Mouse (Mus musculus): ENCODE results near the gene Tpm4. TPM values are rescaled to one million over a fixed set of nuclear protein-coding genes. Genes with fewer than 3 reads are reported as not detected.

Tpm4 gene
- polyA plus RNA-seq, 2 experiments = 49.0 to 69.2 TPM

GRCm38 (mm10) chr8:72169098-72169668 is 34.4 kb downstream of the Tpm4 start:
- Histone ChIP-seq H3K4me3 (ENCODE audit: insufficient read depth in 1 of 2, low read depth in 2 of 2, low read length in 2 of 2) (no peak overlapping the region), H3K9me3 (ENCODE audit: control insufficient read depth, low read length) (no peaks in the 10 kb centered on the region), H3K27me3 (ENCODE audit: control insufficient read depth, insufficient read depth, low read length) (no peaks in the 10 kb centered on the region), H3K4me2 (ENCODE audit: low read depth) (no peak overlapping the region), H3K9ac (replicated peaks) (no peak overlapping the region), H3K4me1 (replicated peaks; ENCODE audit: control insufficient read depth in 2 of 2, insufficient read depth in 2 of 2, low read length in 1 of 2) (peaks cover 0 to 10% of the 10 kb centered on the region in 2 experiments; a peak in 1 of 4 replicates), H3K36me3 (replicated peaks; ENCODE audit: control insufficient read depth, insufficient read depth, low read depth) (peaks cover 57% of the 10 kb centered on the region), H3K27ac (no peak overlapping the region)
- WGBS (ENCODE audit: insufficient replicate concordance) = 45% methylated on average over 3 of the region's 3 CpGs
- ATAC-seq (ENCODE audit: insufficient read depth) = no peak
- no peak for DNase-seq (ENCODE audit: low read depth in 3 of 3, low spot score in 3 of 3)
- TF ChIP-seq EP300 (IDR thresholded peaks at IDR 0.05; ENCODE audit: low read depth) = no peak
- TF ChIP-seq CTCF (IDR thresholded peaks at IDR 0.05; ENCODE audit: low read depth) = no peak

- Histone ChIP-seq H3K27ac (no peak overlapping the region), H3K9ac (replicated peaks) (no peak overlapping the region), H3K4me1 (replicated peaks; ENCODE audit: control insufficient read depth in 2 of 2, insufficient read depth in 2 of 2, low read length in 1 of 2) (peaks cover 0 to 10% of the 10 kb centered on the region in 2 experiments; a peak in 1 of 4 replicates), H3K36me3 (replicated peaks; ENCODE audit: control insufficient read depth, insufficient read depth, low read depth) (peaks cover 60% of the 10 kb centered on the region), H3K4me2 (ENCODE audit: low read depth) (no peak overlapping the region), H3K9me3 (ENCODE audit: control insufficient read depth, low read length) (no peaks in the 10 kb centered on the region), H3K27me3 (ENCODE audit: control insufficient read depth, insufficient read depth, low read length) (no peaks in the 10 kb centered on the region), H3K4me3 (ENCODE audit: insufficient read depth in 1 of 2, low read depth in 2 of 2, low read length in 2 of 2) (no peak overlapping the region)
- WGBS (ENCODE audit: insufficient replicate concordance) = 72% methylated on average over 3 of the region's 3 CpGs
- ATAC-seq (ENCODE audit: insufficient read depth) (peak; percentile 26), DNase-seq (ENCODE audit: low read depth in 3 of 3, low spot score in 3 of 3) (no peak)
- TF ChIP-seq CTCF (IDR thresholded peaks at IDR 0.05; ENCODE audit: low read depth) (no peak), EP300 (IDR thresholded peaks at IDR 0.05; ENCODE audit: low read depth) (no peak)
Observed at GRCm38 (mm10) chr8:72169681-72170249, 35.0 kb downstream of the Tpm4 start.

- WGBS (ENCODE audit: insufficient replicate concordance) = 58% methylated on average over 5 of the region's 5 CpGs
- Histone ChIP-seq H3K27ac (no peak overlapping the region), H3K4me1 (replicated peaks; ENCODE audit: control insufficient read depth in 2 of 2, insufficient read depth in 2 of 2, low read length in 1 of 2) (no peaks in the 10 kb centered on the region), H3K4me2 (ENCODE audit: low read depth) (no peak overlapping the region), H3K36me3 (replicated peaks; ENCODE audit: control insufficient read depth, insufficient read depth, low read depth) (peaks cover 61% of the 10 kb centered on the region), H3K4me3 (ENCODE audit: insufficient read depth in 1 of 2, low read depth in 2 of 2, low read length in 2 of 2) (no peak overlapping the region), H3K27me3 (ENCODE audit: control insufficient read depth, insufficient read depth, low read length) (no peaks in the 10 kb centered on the region), H3K9me3 (ENCODE audit: control insufficient read depth, low read length) (no peaks in the 10 kb centered on the region), H3K9ac (replicated peaks) (no peak overlapping the region)
- ATAC-seq (ENCODE audit: insufficient read depth) (peak; percentile 22; the same call in 1 of the 2 replicates), DNase-seq (ENCODE audit: low read depth in 3 of 3, low spot score in 3 of 3) (peak in 1 of 3 experiments; percentile 38)
- TF ChIP-seq EP300 (IDR thresholded peaks at IDR 0.05; ENCODE audit: low read depth) (no peak), CTCF (IDR thresholded peaks at IDR 0.05; ENCODE audit: low read depth) (peak; percentile 86)
Observed at GRCm38 (mm10) chr8:72177346-72177925, 42.7 kb downstream of the Tpm4 start.

- H3K4me2 ChIP-seq (ENCODE audit: low read depth) = no peak overlapping the region
- no peaks in the 10 kb centered on the region for H3K27me3 ChIP-seq (ENCODE audit: control insufficient read depth, insufficient read depth, low read length)
- H3K4me1 ChIP-seq (replicated peaks; ENCODE audit: control insufficient read depth in 2 of 2, insufficient read depth in 2 of 2, low read length in 1 of 2) = no peaks in the 10 kb centered on the region
- ATAC-seq (ENCODE audit: insufficient read depth) (no peak; the same call in 1 of the 2 replicates), DNase-seq (ENCODE audit: low read depth in 3 of 3, low spot score in 3 of 3) (peak in 1 of 3 experiments; percentile 23)
- 38% methylated on average over 2 of the region's 2 CpGs for WGBS (ENCODE audit: insufficient replicate concordance)
- TF ChIP-seq CTCF (IDR thresholded peaks at IDR 0.05; ENCODE audit: low read depth) (no peak), EP300 (IDR thresholded peaks at IDR 0.05; ENCODE audit: low read depth) (no peak)
- no peak overlapping the region for H3K9ac ChIP-seq (replicated peaks)
- no peak overlapping the region for H3K4me3 ChIP-seq (ENCODE audit: insufficient read depth in 1 of 2, low read depth in 2 of 2, low read length in 2 of 2)
- H3K36me3 ChIP-seq (replicated peaks; ENCODE audit: control insufficient read depth, insufficient read depth, low read depth) = peaks cover 10% of the 10 kb centered on the region
- no peak overlapping the region for H3K27ac ChIP-seq
- no peaks in the 10 kb centered on the region for H3K9me3 ChIP-seq (ENCODE audit: control insufficient read depth, low read length)
Observed at GRCm38 (mm10) chr8:72183554-72184202, 48.9 kb downstream of the Tpm4 start.

GRCm38 (mm10) chr8:72187793-72188331 is 53.1 kb downstream of the Tpm4 start:
- Histone ChIP-seq H3K4me3 (ENCODE audit: insufficient read depth in 1 of 2, low read depth in 2 of 2, low read length in 2 of 2) (no peak overlapping the region), H3K9ac (replicated peaks) (no peak overlapping the region), H3K27ac (no peak overlapping the region), H3K4me1 (replicated peaks; ENCODE audit: control insufficient read depth in 2 of 2, insufficient read depth in 2 of 2, low read length in 1 of 2) (no peaks in the 10 kb centered on the region), H3K27me3 (ENCODE audit: control insufficient read depth, insufficient read depth, low read length) (no peaks in the 10 kb centered on the region), H3K4me2 (ENCODE audit: low read depth) (no peak overlapping the region), H3K9me3 (ENCODE audit: control insufficient read depth, low read length) (no peaks in the 10 kb centered on the region), H3K36me3 (replicated peaks; ENCODE audit: control insufficient read depth, insufficient read depth, low read depth) (no peaks in the 10 kb centered on the region)
- TF ChIP-seq CTCF (IDR thresholded peaks at IDR 0.05; ENCODE audit: low read depth) (no peak), EP300 (IDR thresholded peaks at IDR 0.05; ENCODE audit: low read depth) (no peak)
- ATAC-seq (ENCODE audit: insufficient read depth) (no peak), DNase-seq (ENCODE audit: low read depth in 3 of 3, low spot score in 3 of 3) (no peak)
- WGBS (ENCODE audit: insufficient replicate concordance) = 69% methylated on average over 2 of the region's 2 CpGs
